Mouse (Mus musculus) adrenal gland, adult (tissue): ENCODE measurements around the gene Mkln1.
A peak's percentile ranks its signal among the peaks of the same experiment; 100 is the strongest.

Experiments used
- DNase-seq, 2 experiments: peaks; one replicate each; pipeline ENCODE4 v3.0.0; 2022 to 2023; ENCODE audit warnings: low spot score in 1 of 2; ENCODE audit not compliant: inconsistent age in 2 of 2

Mkln1 gene

DNA sequence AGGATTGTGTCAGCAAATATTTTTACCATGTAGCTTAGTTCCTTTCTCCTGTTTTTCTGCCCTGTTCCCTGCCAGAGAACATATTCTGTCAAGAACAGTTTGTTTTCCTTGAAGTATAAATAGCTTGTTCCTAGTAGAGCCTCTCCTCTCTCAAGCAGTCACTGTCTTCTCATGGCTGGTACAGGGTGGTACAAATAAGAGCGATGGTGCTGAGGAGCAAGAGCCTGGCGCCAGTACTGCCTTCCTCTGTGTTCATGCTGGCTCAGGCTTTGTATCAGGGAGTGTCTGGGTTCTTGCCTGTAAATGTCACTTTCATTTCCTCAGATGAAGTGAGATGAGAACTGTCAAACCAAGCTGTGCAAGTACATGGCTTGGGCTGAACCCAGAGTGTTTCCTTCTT, 104.1 kb downstream of the Mkln1 start:
- DNase-seq, result no peak

DNA sequence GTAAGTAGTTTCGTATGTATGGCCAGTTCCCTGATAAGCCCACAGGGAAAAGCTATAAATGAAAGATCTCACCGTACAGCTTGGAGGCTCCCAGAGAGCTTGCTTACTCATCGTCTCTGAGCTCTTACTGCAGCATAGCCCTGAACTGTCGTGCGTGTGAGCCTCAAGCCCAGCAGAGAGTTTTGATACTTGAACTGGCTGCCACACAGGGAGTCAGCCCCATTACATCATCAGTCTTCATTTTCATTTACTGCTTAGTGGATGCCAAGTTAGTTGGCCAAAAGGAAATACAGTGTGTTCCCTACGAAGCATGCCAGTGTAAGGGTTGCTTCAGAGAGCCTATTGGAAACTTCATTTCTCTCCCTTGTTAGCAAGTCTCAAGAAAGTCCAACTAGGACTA, 115.2 kb downstream of the Mkln1 start:
- DNase-seq, result peak; percentile 65 to 78

DNA sequence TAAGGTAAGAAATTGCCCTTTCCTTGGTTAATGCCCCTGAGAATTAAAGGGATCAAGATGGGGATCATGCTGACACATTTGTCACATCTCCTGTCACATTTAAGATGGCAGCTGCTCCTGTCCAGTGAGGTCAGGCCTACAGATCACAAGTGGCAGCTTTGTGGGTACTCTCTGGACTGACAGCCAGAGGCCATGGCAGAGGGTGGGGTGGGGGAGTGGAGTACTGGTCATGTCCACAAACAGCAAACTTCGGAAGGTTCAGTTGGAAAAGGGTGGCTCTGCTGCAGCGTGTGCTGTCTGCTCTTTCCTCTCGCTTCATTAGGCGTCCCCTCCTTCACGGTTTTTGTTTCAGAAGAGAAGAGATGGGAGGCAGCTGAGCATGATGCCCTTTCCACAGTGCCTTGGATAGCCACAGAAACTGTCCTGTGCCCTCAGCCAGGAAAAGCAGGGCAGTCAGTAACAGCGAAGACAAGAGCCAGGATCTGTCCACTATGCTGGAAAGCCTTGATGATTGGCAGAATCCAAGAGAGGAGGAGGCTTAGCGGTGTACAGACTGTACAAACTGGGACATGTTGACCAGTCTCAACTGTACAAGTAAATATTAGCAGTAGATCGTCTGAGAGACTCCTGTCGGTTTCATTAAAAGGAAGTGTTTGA, 119.3 kb downstream of the Mkln1 start:
- peak in 1 of 2 experiments; percentile 52 for DNase-seq

DNA sequence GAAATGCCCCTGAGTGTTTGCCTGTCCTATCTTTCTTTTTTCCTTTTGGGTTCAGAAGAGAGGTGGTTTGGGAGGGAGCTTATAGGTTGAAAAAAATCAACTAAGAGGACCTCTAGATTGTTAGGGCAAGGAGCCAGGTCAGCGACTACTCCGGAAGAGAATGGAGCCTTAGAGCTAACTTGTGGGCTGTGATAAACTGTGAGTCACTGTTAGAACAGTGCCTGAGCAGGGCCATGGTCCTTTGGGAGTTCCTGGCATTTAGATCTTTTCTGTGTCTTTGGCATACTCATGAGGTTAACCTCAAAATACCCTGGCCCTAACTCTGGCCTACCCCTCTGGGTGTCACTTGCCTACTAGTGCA, 119.8 kb downstream of the Mkln1 start:
- DNase-seq, result peak; percentile 77 to 87

GRCm38 (mm10) chr6:31519001-31519471, 120.5 kb downstream of the Mkln1 start:
- peak in 1 of 2 experiments; percentile 50 for DNase-seq

DNA sequence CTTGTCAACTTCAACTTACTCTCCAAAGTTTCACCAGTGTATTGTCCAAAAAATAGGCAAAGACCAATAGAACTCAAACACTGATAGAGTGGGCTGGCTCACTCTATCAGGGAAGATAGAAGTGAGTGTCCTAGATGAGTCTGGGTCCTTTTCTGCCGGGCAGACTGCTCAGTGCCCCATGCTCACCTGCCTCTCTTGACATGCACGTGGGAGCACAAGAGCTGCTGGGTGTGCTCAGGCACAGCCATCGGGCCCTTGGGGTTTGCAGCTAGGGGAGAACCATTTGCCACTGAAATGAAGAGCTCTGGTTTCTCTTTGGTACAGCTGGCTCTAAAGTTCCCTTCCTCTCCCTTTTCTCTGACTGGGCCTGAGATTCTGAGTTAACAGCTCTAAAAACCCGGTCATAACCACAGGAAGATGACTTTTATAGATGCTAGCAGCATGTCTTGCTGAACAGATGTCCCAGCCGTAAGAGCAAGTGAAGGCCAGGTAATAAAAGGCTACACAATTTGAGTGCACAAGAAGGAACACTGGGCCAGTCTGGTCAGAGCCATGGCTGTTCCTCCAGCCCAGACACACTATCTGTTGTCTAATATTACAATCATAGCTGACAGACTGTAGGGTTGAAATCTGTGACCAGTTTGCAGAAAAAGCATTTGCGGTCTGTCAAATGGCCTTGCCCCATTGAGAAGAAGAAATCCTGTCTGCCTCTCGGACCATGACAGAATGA, 122.1 kb downstream of the Mkln1 start:
- DNase-seq, result no peak

DNA sequence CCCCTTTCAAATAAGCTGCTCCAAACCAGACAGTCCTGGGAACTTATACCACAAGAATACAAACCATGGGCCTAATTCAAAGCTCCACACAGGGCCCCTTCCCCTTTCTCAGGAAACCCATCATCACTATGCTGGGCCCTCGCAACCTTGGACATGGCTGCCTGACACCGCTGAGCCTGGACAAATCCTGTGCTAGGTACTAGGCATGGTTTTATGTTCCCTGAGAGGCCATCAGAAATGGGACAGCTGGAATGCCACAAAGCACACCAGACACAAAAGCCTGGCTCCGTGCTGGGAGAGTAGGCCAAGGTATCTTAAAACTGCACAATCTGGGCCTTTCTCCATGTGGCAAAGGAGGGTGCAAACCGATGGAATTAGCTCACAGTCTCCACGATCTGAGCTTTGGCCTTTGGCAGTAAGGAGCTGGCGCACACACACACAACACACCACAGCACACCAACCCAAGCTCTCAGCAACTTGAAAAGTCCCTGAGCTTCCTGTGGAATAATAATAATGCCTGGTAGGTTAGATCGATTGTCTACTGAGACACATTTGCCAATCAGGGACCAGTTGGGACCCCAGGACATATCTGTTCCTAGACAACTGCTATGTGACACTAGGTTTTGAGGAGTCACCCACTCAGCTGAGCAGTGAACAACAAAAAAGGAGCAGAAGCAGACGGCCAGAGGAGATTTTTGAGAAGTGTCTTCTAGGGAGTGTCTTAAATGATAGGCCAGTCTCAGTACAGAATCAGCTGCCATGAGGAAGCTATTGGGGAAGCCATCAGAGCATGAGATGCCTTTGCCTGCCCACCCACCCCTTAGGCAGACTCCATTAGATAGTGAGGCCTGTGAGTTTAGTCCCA, 123.2 kb downstream of the Mkln1 start:
- no peak for DNase-seq

DNA sequence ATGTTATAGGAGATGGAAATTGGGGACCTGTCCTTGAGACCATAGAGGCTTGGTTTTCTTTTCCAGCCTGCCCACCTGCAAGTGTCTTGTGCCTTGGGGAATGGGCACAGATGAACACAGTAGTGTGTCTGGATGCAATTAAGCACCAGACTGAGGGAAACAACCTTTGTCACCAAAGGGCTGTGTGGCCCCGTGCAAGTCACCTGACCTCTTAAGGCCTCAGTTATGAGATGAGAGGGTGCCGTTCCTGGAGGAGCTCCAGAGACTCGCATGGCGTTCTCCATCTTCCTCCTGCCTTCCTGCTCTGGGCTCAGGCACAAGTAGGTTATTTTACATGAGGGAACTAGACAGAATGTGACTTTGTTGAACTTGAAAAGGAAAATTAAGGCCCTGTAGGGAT, 123.9 kb downstream of the Mkln1 start:
- no peak for DNase-seq

DNA sequence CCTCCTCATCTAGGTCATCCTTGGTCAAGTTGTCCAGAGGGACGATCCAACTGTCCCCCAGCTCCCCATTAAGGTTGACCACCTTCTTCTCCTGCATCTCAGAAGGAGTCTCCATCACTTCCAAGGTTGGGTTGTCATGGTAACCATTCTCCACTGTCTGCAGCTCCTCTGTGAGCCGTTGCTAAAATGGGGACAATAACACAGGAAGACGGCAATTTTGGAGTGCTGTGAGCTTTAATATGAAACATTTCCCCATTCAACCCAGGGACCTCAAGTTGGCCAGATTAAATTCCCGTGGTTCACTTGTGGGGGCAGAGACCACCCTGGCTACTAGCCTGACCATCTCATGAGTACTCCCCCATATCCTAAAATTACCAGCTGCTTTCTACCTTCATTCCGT, 124.5 kb downstream of the Mkln1 start:
- DNase-seq, result no peak

- DNase-seq, result no peak
These were observed 125.1 kb downstream of the Mkln1 start for GRCm38 (mm10) chr6:31523657-31524056.

DNA sequence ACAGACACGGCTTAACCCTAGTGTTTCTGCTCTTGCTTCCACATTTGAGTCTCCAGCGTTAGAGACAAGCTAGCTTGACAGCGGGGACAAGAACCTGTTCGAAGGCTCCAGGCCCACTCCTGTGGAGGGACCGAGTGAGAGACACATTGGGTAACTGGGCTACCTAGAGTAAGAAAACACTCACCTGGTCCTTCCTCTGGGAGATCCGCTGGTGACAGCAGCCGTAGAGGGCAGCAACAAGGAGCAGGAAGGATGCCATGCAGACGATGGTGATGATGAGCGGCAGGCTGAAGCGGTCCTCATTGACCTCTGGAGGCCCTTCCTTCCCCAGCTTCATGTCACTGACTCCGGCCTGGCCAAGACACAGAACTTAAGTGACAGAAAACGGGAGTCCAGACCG, 125.6 kb downstream of the Mkln1 start:
- DNase-seq, result no peak

GRCm38 (mm10) chr6:31524647-31525046, 126.1 kb downstream of the Mkln1 start:
- no peak for DNase-seq

GRCm38 (mm10) chr6:31525231-31525900, 126.8 kb downstream of the Mkln1 start:
- DNase-seq, result peak in 1 of 2 experiments; percentile 80

- no peak for DNase-seq
These were observed 128.4 kb downstream of the Mkln1 start for GRCm38 (mm10) chr6:31526929-31527328.

DNA sequence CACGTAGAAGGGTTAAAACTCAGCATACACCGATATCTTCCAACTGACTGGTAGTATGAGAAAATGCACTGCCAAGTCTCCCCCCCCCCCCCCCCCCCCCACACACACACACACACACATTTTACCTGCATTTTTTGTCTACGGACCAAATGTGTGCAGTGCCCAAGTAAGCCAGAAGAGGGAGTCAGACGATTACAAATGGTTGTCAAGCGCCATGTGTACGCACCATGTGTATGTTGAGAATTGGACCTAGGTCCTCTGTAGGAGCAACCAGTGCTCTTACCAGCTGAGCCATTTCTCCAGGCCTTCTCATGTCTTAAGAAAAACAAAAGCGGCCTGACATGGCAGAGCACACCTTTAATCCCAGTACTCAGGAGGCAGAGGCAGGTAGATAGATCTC, 129.4 kb downstream of the Mkln1 start:
- DNase-seq, result peak; percentile 55 to 86

DNA sequence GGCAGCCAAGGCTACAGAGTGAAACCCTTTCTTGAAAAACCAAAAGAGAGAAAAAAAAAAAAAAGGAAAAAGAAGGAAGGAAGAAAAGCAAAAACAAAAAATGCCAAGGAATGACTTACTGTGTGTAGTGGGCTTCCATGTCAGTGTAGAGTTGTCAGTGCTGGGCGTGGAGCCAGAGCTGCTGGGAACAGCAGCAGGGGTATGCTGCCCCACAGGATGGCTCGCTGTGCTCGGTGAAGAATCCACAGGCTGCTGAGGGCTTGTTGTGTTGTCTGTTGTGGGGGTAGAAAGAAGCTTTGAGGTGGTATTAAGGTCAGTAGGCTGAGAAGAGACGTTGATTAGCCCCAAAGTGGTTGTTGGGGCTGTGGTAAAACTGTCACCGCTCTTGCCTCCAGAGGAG, 129.8 kb downstream of the Mkln1 start:
- DNase-seq, result no peak

DNA sequence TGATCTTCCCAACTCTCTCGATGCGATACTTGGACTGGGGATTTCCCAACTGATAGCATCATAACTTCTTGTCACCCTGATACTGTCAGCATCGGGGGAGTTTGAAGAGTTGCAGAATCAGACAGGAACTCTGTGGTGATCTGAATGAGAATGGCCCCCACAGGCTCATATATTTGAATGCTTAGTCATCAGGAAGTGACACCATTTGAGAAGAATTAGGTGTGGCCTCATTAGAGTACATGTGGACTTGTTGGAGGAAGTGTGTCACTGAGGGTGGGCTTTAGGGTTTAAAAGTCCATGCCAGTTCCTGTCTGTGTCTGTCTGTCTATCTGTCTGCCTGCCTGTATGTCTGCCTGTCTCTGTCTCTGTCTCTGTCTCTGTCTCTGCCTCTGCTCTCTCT, 133.3 kb downstream of the Mkln1 start:
- DNase-seq, result peak in 1 of 2 experiments; percentile 27

DNA sequence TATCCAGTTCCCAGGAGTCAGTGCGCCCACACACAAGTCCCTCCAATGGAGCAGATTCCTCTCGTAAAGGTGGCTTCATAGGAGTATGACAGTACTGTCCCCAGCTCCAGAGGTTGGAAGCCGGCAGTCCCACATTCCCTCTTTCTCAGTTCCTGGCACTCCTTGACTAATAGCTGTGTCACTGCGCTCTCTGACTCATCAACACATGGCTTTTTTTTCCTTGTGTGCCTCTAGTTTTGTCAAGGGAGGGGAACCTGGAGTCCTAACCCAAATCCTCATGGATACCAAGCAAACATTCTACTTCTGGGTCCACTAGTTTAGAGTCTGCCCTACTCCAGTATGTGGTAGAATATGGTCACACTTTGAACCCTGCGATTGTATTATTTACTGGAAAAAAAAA, 136.2 kb downstream of the Mkln1 start:
- no peak for DNase-seq

DNA sequence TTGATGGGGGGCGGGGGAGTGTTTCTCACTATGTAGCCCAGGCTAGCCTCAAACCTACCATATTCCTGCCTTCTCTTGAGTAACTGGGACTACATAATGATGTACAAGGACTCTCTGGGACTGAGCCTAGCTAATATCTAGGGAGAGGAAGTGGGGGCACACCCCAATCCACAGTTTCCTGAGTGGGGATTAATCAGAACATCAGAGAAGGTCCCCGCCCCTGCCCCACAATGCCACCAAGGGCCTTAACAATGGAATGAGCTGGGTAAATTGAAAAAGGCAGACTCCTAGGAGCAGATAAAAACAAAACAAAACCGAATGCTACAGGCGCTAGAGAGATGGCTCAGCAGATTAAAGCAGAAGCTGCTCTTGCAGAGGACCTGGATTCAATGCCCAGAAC, 138.7 kb downstream of the Mkln1 start:
- DNase-seq, result no peak

DNA sequence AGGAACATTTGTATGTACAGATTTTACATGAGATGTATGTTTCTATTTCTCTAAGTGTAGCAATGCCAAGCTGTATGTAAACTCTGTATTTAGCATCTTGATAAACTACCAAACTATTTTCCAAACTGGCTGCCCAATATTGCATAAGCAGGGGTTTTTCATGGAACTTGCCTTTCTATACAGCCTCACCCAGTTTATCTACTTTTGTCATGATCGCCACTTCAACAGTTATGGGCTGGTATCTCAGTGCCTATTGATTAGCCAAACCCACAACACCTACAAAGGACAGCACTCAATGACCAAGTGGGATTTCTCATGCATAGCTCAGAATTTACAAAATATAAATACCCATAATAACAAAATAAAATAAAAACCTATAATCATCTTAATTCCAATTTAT, 139.6 kb downstream of the Mkln1 start:
- no peak for DNase-seq

DNA sequence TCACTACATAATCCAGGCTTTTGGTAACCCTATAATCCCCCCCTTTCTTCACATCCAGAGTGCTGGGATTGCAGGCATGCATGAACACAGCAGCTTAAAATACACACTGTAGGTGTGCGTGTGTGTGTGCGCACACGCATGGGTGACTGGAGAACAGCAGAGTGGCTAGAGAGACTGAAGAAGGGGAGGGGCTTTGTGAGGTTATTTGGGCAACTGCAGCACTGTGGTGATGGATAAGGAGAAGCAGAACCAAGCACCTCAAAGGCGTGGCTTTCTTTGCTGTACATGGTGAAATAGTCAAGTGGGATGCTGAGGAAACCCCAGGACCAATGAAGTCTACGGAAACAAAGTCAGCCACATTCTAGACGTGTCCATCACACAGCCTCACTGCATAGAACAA, 141.5 kb downstream of the Mkln1 start:
- DNase-seq, result no peak
